Mouse (Mus musculus) fat pad, adult 2 months (tissue): ENCODE results near the gene Gng7.

Experiments used
- DNase-seq: peaks from one replicate; pipeline ENCODE4 v3.0.0-alpha.2; 2011; ENCODE audit warnings: low read depth, low spot score; ENCODE audit errors: extremely low read depth

Gng7 gene

GRCm38 (mm10) chr10:80901409-80902272 lies 113.1 kb downstream of the Gng7 start:
- DNase-seq: no peak

- DNase-seq: peak; percentile 95
Observed at GRCm38 (mm10) chr10:80900318-80901247, 114.2 kb downstream of the Gng7 start, which contains the start of gene Timm13. TSS of gene Timm13 (minus strand) at chr10:80900969.

GRCm38 (mm10) chr10:80899591-80900317 lies 115.0 kb downstream of the Gng7 start:
- no peak for DNase-seq

- no peak for DNase-seq
Observed at GRCm38 (mm10) chr10:80899074-80899473, 115.7 kb downstream of the Gng7 start.
